Mouse (Mus musculus) layer of hippocampus, adult 18-20 months (tissue): ENCODE measurements around the gene Fgd3. TPM values are rescaled to one million over a fixed set of nuclear protein-coding genes. Genes with fewer than 3 reads are reported as not detected.
A peak's percentile ranks its signal among the peaks of the same experiment; 100 is the strongest.

Experiments used
- DNase-seq, 2 experiments: peaks; one replicate each; pipeline ENCODE4 v3.0.0; 2022; ENCODE audit warnings: low spot score in 2 of 2
- total RNA-seq, 2 experiments: library from RNA; stranded (reverse); gene quantifications; 2 replicates each; pipeline ENCODE4 v1.2.3; 2021

The Fgd3 gene
- total RNA-seq, 2 experiments from 2014 or later: 6.1 to 6.5 TPM

- DNase-seq: no peak
These were observed 101.5 kb downstream of the Fgd3 start for GRCm38 (mm10) chr13:49218651-49219050.

GRCm38 (mm10) chr13:49216808-49217561 lies 103.1 kb downstream of the Fgd3 start:
- DNase-seq: no peak

- no peak for DNase-seq
These were observed 103.9 kb downstream of the Fgd3 start for GRCm38 (mm10) chr13:49216220-49216552.

- peak; percentile 82 to 91 for DNase-seq
These were observed 104.4 kb downstream of the Fgd3 start, which contains the start of gene Card19 for GRCm38 (mm10) chr13:49215504-49216219. Gene Card19 (minus strand): TSS chr13:49216037.

- DNase-seq: no peak
These were observed 105.0 kb downstream of the Fgd3 start for GRCm38 (mm10) chr13:49215128-49215503.

GRCm38 (mm10) chr13:49214454-49214853 lies 105.7 kb downstream of the Fgd3 start:
- no peak for DNase-seq

GRCm38 (mm10) chr13:49213531-49213932 lies 106.6 kb downstream of the Fgd3 start:
- DNase-seq: peak in 1 of 2 experiments; percentile 23

GRCm38 (mm10) chr13:49212711-49213500 lies 107.2 kb downstream of the Fgd3 start:
- no peak for DNase-seq

Other genes with a start within 250 kb of the Fgd3 start
- 100 to 1,000 TPM; 100 to 103 TPM for gene Wnk2, start 172.3 kb downstream of the Fgd3 start, total RNA-seq
- 10 to 100 TPM; 19.5 to 19.9 TPM for gene Ninj1, start 132.8 kb downstream of the Fgd3 start, total RNA-seq
- 10 to 100 TPM; 11.8 to 13.0 TPM for gene Card19, start 104.3 kb downstream of the Fgd3 start, total RNA-seq
- gene Susd3, start 71.6 kb downstream of the Fgd3 start, total RNA-seq: 1 to 10 TPM; 1.9 to 2.2 TPM
- gene Bicd2, start 21.3 kb upstream of the Fgd3 start, total RNA-seq: 10 to 100 TPM; 53.4 to 54.2 TPM
- 10 to 100 TPM; 33.5 to 37.1 TPM for gene Ippk, start 100.9 kb upstream of the Fgd3 start, total RNA-seq
- gene Tes3-ps, start 173.0 kb upstream of the Fgd3 start, total RNA-seq: 1 to 10 TPM; 1.4 to 1.5 TPM
- gene Ecm2, start 184.5 kb upstream of the Fgd3 start, total RNA-seq: 1 to 10 TPM; 6.5 to 8.0 TPM
- under 1 TPM; 0.62 to 0.91 TPM for gene Aspn, start 224.1 kb upstream of the Fgd3 start, total RNA-seq